Mouse (Mus musculus) cortical plate, adult 2 months (tissue): Measurements from ENCODE around the gene Ly6g6f.

Experiments used
- CTCF ChIP-seq: fragments of 200-500 bp; IDR thresholded peaks from 2 replicates; pipeline ENCODE4 v1.5.1; 2011; ENCODE audit warnings: mild to moderate bottlenecking, control low read depth, low read length; ENCODE audit not compliant: insufficient read depth; ENCODE audit errors: extremely low read depth
- POLR2A ChIP-seq: fragments of 200-500 bp; IDR thresholded peaks from 2 replicates; pipeline ENCODE4 v1.6.1; 2011; ENCODE audit warnings: mild to moderate bottlenecking, low read length, control low read depth; ENCODE audit not compliant: insufficient read depth; ENCODE audit errors: extremely low read depth

DNA sequence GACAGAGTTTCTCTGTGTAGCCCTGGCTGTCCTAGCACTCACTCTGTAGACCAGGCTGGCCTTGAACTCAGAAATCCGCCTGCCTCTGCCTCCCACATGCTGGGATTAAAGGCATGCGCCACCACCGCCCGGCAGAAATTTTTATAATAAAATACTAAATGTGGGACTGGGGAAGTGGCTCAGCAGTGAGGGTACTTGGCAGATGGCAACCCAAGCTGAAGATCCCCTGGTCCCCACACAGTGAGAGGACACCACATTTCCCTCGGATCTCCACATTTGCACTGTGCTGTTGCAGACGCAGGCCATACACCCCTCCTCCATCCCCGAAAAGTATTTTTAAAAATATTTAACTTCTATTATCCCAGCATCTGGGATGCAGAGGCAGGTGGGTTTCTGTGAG, 48.1 kb upstream of the Ly6g6f start:
- no peak for TF ChIP-seq POLR2A
- no peak for TF ChIP-seq CTCF
